Mouse (Mus musculus): Measurements from ENCODE around the gene Dohh.

Dohh gene

GRCm38 (mm10) chr10:81384605-81384982 lies 366 bp downstream of the Dohh start:
- DNase-seq (ENCODE audit: low spot score) = no peak

GRCm38 (mm10) chr10:81385603-81386306 lies 1.5 kb downstream of the Dohh start:
- DNase-seq (ENCODE audit: low spot score) = peak; percentile 76

GRCm38 (mm10) chr10:81387716-81388115 lies 3.5 kb downstream of the Dohh start:
- DNase-seq (ENCODE audit: low spot score) = no peak

GRCm38 (mm10) chr10:81388505-81389055 lies 4.4 kb downstream of the Dohh start, which contains the start of gene Gm48552:
Gm48552 (plus strand) TSS chr10:81389005.
- no peak for DNase-seq (ENCODE audit: low spot score)

GRCm38 (mm10) chr10:81389373-81389772 lies 5.1 kb downstream of the Dohh start:
- DNase-seq (ENCODE audit: low spot score) = peak; percentile 72

GRCm38 (mm10) chr10:81389801-81390677 lies 5.8 kb downstream of the Dohh start:
- DNase-seq (ENCODE audit: low spot score) = peak; percentile 71

- DNase-seq (ENCODE audit: low spot score) = no peak
These were observed 6.4 kb downstream of the Dohh start for GRCm38 (mm10) chr10:81390678-81390965.

GRCm38 (mm10) chr10:81392270-81392669 lies 8.0 kb downstream of the Dohh start:
- DNase-seq (ENCODE audit: low spot score) = no peak

- DNase-seq (ENCODE audit: low spot score) = no peak
These were observed 8.6 kb downstream of the Dohh start, which contains the start of gene Smim24 for GRCm38 (mm10) chr10:81392781-81393185. Smim24 (plus strand) TSS chr10:81393051.

- no peak for DNase-seq (ENCODE audit: low spot score)
These were observed 9.3 kb downstream of the Dohh start for GRCm38 (mm10) chr10:81393456-81394063.

- peak; percentile 80 for DNase-seq (ENCODE audit: low spot score)
These were observed 10.9 kb downstream of the Dohh start for GRCm38 (mm10) chr10:81395127-81395526.

GRCm38 (mm10) chr10:81395865-81396264 lies 11.6 kb downstream of the Dohh start:
- DNase-seq (ENCODE audit: low spot score) = no peak

- DNase-seq (ENCODE audit: low spot score) = no peak
These were observed 12.5 kb downstream of the Dohh start for GRCm38 (mm10) chr10:81396749-81397148.

- no peak for DNase-seq (ENCODE audit: low spot score)
These were observed 15.1 kb downstream of the Dohh start for GRCm38 (mm10) chr10:81399296-81399695.

GRCm38 (mm10) chr10:81399798-81400308 lies 15.6 kb downstream of the Dohh start:
- no peak for DNase-seq (ENCODE audit: low spot score)

- no peak for DNase-seq (ENCODE audit: low spot score)
These were observed 16.4 kb downstream of the Dohh start for GRCm38 (mm10) chr10:81400371-81401204.

GRCm38 (mm10) chr10:81401205-81401520 lies 16.9 kb downstream of the Dohh start:
- DNase-seq (ENCODE audit: low spot score) = no peak

- peak; percentile 50 for DNase-seq (ENCODE audit: low spot score)
These were observed 17.4 kb downstream of the Dohh start for GRCm38 (mm10) chr10:81401521-81402226.

- no peak for DNase-seq (ENCODE audit: low spot score)
These were observed 18.1 kb downstream of the Dohh start for GRCm38 (mm10) chr10:81402227-81402765.

- DNase-seq (ENCODE audit: low spot score) = no peak
These were observed 19.3 kb downstream of the Dohh start for GRCm38 (mm10) chr10:81403511-81403910.

- DNase-seq (ENCODE audit: low spot score) = no peak
These were observed 19.9 kb downstream of the Dohh start for GRCm38 (mm10) chr10:81404082-81404481.

All from MN1 (cell line).